Mouse (Mus musculus) limb, embryonic 14.5 days (tissue): ENCODE data around the gene Cdc14a. TPM values are rescaled to one million over a fixed set of nuclear protein-coding genes. Genes with fewer than 3 reads are reported as not detected.

Experiments
- ATAC-seq: fragments of 200-750 bp; cut with Nextera tagmentation; 2 replicates; pipeline ENCODE4 v1.8.0; 2017; ENCODE audit warnings: low read depth, moderate number of reproducible peaks, moderate TSS enrichment; ENCODE audit not compliant: low FRiP score
- DNase-seq: peaks from one replicate; pipeline ENCODE4 v3.0.0-alpha.2; 2015; ENCODE audit warnings: low spot score
- H3K27ac ChIP-seq: fragments of 300-500 bp; sonication (generic); replicated peaks from 2 replicates; pipeline ENCODE4 v1.5.1; 2014; ENCODE audit warnings: low read depth, mild to moderate bottlenecking, low read length, moderate library complexity, mixed read lengths
- H3K27me3 ChIP-seq: fragments of 300-500 bp; sonication (generic); 2 replicates; pipeline ENCODE4 v1.6.1; 2014; ENCODE audit warnings: low read length, mixed read lengths; ENCODE audit not compliant: control insufficient read depth, insufficient read depth
- H3K36me3 ChIP-seq: fragments of 300-500 bp; sonication (generic); 2 replicates; pipeline ENCODE4 v1.6.1; 2014; ENCODE audit warnings: mild to moderate bottlenecking, low read length, moderate library complexity, mixed read lengths; ENCODE audit not compliant: control insufficient read depth, insufficient read depth
- H3K4me1 ChIP-seq: fragments of 300-500 bp; sonication (generic); 2 replicates; pipeline ENCODE4 v1.6.1; 2014; ENCODE audit warnings: antibody characterized with exemption, low read length, mixed read lengths; ENCODE audit not compliant: control insufficient read depth, insufficient read depth
- H3K4me2 ChIP-seq: fragments of 300-500 bp; sonication (generic); replicated peaks from 2 replicates; pipeline ENCODE4 v1.6.1; 2014; ENCODE audit warnings: low read depth, mild to moderate bottlenecking, low read length, moderate library complexity; ENCODE audit not compliant: severe bottlenecking
- H3K4me3 ChIP-seq: fragments of 300-500 bp; sonication (generic); replicated peaks from 2 replicates; pipeline ENCODE4 v1.5.1; 2014; ENCODE audit warnings: low read length
- H3K9ac ChIP-seq: fragments of 300-500 bp; sonication (generic); 2 replicates; pipeline ENCODE4 v1.6.1; 2014; ENCODE audit warnings: mild to moderate bottlenecking, low read depth, low read length, moderate library complexity; ENCODE audit not compliant: severe bottlenecking
- H3K9me3 ChIP-seq: fragments of 300-500 bp; sonication (generic); 2 replicates; pipeline ENCODE4 v1.6.1; 2016; ENCODE audit warnings: low read length; ENCODE audit not compliant: control insufficient read depth
- POLR2A ChIP-seq: fragments of 200-500 bp; IDR thresholded peaks from 2 replicates; pipeline ENCODE4 v1.8.0; 2012; ENCODE audit warnings: inconsistent platforms, mild to moderate bottlenecking, moderate library complexity, borderline replicate concordance; ENCODE audit not compliant: insufficient read depth, insufficient read length; ENCODE audit errors: extremely low read depth
- WGBS: fragments of 180-500 bp; shearing (Covaris S2); extraction: QIAGEN DNeasy Blood & Tissue Kit; methylation state at CpG from one replicate; pipeline ENCODE4 v1.1.7; 2014; 5-methylcytosine and 5-hydroxymethylcytosine counted together
- polyA plus RNA-seq, 2 experiments: library from polyadenylated mRNA; depleted of rRNA in 1 of 2; stranded (reverse) in 1 of 2; unstranded in 1 of 2; fragments of >200 nt; fragmentation: Nextera tagmentation in 1 of 2; extraction: Ambion mirVana in 1 of 2; gene quantifications; 2 replicates each; pipeline versions ENCODE4 v1.2.1 to v1.2.3; 2012 to 2014

The Cdc14a gene
- polyA plus RNA-seq, 2 experiments: 8.4 TPM

DNA sequence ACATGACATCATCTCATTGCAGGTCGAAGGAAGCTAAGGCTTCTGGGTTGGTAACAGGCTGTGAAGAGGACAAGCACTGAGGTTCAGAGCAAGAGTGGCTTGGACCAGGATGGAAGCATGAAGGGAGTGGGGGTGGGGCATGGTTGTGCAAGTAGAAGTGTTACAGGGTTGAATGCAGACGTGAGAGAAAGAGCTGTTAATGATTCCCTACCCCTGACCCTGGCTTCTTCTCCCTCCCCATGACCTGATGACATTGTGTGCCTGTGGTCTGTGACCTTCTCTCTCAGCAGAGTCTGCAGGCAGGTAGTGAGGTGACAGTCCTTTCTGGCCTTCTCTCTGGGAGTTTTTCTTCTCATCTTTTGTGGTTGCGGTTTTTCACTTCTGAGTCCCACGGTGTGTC, 187.0 kb downstream of the Cdc14a start:
- Histone ChIP-seq H3K9ac (no peak overlapping the region), H3K27ac (no peak overlapping the region), H3K4me2 (no peak overlapping the region), H3K9me3 (no peaks in the 10 kb centered on the region), H3K36me3 (no peaks in the 10 kb centered on the region), H3K27me3 (no peaks in the 10 kb centered on the region), H3K4me1 (no peaks in the 10 kb centered on the region), H3K4me3 (no peak overlapping the region)
- 76% methylated on average over 4 of the region's 4 CpGs for WGBS
- ATAC-seq (no peak), DNase-seq (no peak)
- TF ChIP-seq POLR2A: no peak

DNA sequence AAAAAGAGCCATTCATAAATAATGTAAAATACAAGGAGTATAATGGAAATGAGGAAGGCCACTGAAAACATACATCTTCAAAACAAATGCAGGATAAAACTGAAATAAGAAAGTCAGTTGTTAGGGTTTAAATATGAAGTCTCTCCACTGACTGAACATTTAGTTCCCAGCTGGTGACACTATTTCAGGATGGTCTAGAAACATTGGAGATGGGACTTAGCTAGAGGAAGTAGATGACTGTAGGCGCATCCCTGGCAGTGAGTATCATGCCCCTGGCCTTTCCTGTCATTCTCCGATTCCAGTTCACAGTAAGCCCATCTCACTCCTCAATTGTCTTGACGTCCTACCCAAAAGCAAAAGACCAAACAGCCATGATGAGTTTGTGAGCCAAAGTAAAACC, 190.3 kb downstream of the Cdc14a start:
- DNase-seq (no peak), ATAC-seq (no peak)
- Histone ChIP-seq H3K9ac (no peak overlapping the region), H3K9me3 (no peaks in the 10 kb centered on the region), H3K4me3 (no peak overlapping the region), H3K36me3 (no peaks in the 10 kb centered on the region), H3K4me1 (peaks cover 13% of the 10 kb centered on the region), H3K27me3 (no peaks in the 10 kb centered on the region), H3K27ac (no peak overlapping the region), H3K4me2 (no peak overlapping the region)
- TF ChIP-seq POLR2A: no peak
- WGBS: 88% methylated on average over 3 of the region's 3 CpGs

DNA sequence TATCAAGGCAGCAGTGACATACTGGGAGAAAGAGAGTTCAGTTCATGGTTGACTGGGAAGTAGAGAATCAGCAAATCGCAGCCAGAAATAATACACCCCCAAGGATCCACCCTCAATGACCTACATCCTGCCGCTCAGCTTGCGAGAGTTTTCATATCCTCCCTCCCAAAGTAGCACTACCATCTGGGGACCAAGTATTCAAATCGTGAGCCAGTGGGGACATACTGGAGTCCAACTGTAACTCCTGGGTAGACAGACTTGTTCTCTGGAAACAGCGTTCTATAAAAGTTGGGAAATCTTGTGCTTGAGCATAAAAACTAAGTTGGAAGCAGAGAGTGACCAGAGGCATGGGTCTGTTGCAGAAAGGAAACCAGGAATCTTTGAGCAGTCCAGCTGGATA, 191.1 kb downstream of the Cdc14a start:
- no peak overlapping the region for H3K4me2 ChIP-seq
- no peak overlapping the region for H3K27ac ChIP-seq
- no peak overlapping the region for H3K9ac ChIP-seq
- TF ChIP-seq POLR2A: no peak
- H3K4me1 ChIP-seq: peaks cover 20% of the 10 kb centered on the region
- H3K36me3 ChIP-seq: no peaks in the 10 kb centered on the region
- no peaks in the 10 kb centered on the region for H3K9me3 ChIP-seq
- no peak overlapping the region for H3K4me3 ChIP-seq
- no peak for ATAC-seq
- H3K27me3 ChIP-seq: no peaks in the 10 kb centered on the region
- no peak for DNase-seq
- WGBS: 66% methylated on average over 5 of the region's 5 CpGs

DNA sequence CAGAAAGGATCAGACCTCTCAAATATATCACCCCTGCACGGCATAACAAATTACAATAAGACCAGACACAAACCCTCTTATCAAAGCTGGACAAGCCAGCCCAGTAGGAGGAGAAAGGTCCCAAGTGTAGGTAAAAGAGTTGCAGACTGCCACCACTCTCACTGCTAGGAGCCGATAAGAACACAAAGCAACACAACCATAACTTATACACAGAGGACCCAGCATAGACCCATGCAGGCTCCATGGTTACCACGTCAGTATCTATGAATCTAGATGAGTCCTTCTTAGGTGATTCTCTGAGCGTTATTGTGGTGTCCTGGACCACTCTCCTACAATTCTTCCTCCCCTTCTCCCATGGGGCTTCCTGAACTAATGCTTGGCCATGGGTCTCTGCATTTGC, 194.5 kb downstream of the Cdc14a start:
- H3K4me2 ChIP-seq: no peak overlapping the region
- DNase-seq (no peak), ATAC-seq (no peak)
- 72% methylated on average over 4 of the region's 4 CpGs for WGBS
- no peak for TF ChIP-seq POLR2A
- no peaks in the 10 kb centered on the region for H3K36me3 ChIP-seq
- H3K4me3 ChIP-seq: no peak overlapping the region
- peaks cover 20% of the 10 kb centered on the region for H3K4me1 ChIP-seq
- H3K9ac ChIP-seq: no peak overlapping the region
- no peaks in the 10 kb centered on the region for H3K27me3 ChIP-seq
- no peak overlapping the region for H3K27ac ChIP-seq
- no peaks in the 10 kb centered on the region for H3K9me3 ChIP-seq

DNA sequence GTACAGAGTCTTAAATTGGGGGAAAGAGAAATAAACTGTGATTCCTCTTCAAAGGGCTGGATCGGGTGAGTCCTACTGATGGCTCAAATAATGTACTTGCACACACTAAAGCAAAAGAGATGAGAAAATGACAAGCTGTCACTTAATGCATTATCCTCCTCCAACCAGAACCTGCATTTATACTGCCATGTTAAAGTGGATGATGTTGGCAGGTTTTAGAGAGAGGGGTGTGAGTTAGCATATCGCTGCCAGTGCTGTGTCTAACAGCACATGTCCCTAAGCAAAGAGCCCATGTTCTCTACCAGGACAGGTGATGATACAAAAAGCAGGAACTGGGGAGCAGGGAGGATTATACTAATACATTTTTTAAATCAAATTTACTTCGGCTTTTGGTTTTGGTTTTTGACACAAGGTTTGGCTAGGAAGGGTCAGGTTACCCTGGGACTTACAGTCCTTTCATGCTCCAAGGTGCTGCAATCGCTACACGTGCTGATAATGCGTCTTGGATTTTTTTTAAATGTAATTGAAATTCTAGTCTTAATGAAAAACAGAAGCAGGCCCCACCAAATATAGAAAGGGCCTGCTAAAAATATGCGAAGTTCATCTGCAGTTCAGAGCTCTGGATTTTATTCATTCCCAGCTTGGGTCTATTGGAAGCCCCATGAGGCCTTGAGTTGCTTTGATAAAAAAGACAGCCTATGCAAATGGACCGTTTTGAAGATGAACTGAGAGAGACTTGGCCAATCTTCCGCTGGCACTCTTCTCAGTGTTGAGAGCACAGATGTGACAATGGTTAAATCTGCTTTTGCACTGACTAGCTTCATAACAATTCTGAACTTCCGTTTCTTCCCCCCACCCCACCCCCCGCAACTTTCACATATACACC, 195.2 kb downstream of the Cdc14a start:
- peak; percentile 42; the same call in 1 of the 2 replicates for ATAC-seq
- Histone ChIP-seq H3K9ac (no peak overlapping the region), H3K36me3 (no peaks in the 10 kb centered on the region), H3K27me3 (no peaks in the 10 kb centered on the region), H3K4me3 (no peak overlapping the region), H3K9me3 (no peaks in the 10 kb centered on the region), H3K27ac (peak overlapping the region; percentile 33; the same call in 1 of the 2 replicates), H3K4me1 (peaks cover 20% of the 10 kb centered on the region), H3K4me2 (no peak overlapping the region)
- no peak for TF ChIP-seq POLR2A
- 31% methylated on average over 11 of the region's 11 CpGs for WGBS
- DNase-seq: peak; percentile 66

DNA sequence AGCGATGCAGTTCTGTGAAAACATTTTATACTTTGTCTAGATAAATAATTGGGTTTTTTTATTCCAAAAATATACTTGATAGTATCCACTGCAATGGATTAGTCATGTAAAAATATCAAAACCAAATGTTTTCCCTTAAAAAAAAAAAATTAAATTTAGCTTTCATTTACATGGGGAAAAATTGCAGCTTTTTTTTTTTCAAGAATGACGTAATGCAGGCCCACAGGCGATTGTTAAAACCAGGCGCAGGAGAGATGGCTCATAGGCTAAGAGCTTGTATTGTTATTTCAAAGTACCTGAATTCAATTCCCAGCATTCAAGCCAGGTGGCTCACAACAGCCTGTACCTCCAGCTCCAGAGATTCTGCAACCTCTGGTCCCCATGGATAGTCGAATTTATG, 196.4 kb downstream of the Cdc14a start:
- no peak overlapping the region for H3K27ac ChIP-seq
- H3K4me1 ChIP-seq: peaks cover 23% of the 10 kb centered on the region
- no peaks in the 10 kb centered on the region for H3K27me3 ChIP-seq
- DNase-seq: no peak
- no peak overlapping the region for H3K4me3 ChIP-seq
- no peak overlapping the region for H3K9ac ChIP-seq
- H3K9me3 ChIP-seq: no peaks in the 10 kb centered on the region
- H3K4me2 ChIP-seq: no peak overlapping the region
- no peaks in the 10 kb centered on the region for H3K36me3 ChIP-seq
- 43% methylated on average over 5 of the region's 5 CpGs for WGBS
- TF ChIP-seq POLR2A: no peak
- ATAC-seq: peak; percentile 51; the same call in 1 of the 2 replicates
